Mouse (Mus musculus) kidney, embryonic 14.5 days (tissue): ENCODE results near the gene Snx29. TPM values are rescaled to one million over a fixed set of nuclear protein-coding genes. Genes with fewer than 3 reads are reported as not detected.
"Not testable (repeated sequence)": the region's sequence is repeated elsewhere in the genome, so short reads cannot be mapped to it uniquely, and the experiment has no call there.

Experiments used
- ATAC-seq: fragments of 200-750 bp; cut with Nextera tagmentation; 2 replicates; pipeline ENCODE4 v1.8.0; 2017; ENCODE audit warnings: moderate number of reproducible peaks, mild to moderate bottlenecking, moderate TSS enrichment, moderate library complexity; ENCODE audit not compliant: low FRiP score, low TSS enrichment
- H3K27ac ChIP-seq: fragments of 300-500 bp; sonication (generic); 2 replicates; pipeline ENCODE4 v1.5.1; 2014; ENCODE audit warnings: low read depth, mild to moderate bottlenecking, low read length, moderate library complexity, mixed read lengths
- H3K27me3 ChIP-seq: fragments of 300-500 bp; sonication (generic); 2 replicates; pipeline ENCODE4 v1.6.1; 2014; ENCODE audit warnings: mild to moderate bottlenecking, low read length; ENCODE audit not compliant: control insufficient read depth, insufficient read depth
- H3K36me3 ChIP-seq: fragments of 300-500 bp; sonication (generic); 2 replicates; pipeline ENCODE4 v1.6.1; 2014; ENCODE audit warnings: low read length, mixed read lengths; ENCODE audit not compliant: control insufficient read depth, insufficient read depth
- H3K4me1 ChIP-seq: fragments of 300-500 bp; sonication (generic); 2 replicates; pipeline ENCODE4 v1.6.1; 2014; ENCODE audit warnings: low read length, mixed read lengths; ENCODE audit not compliant: control insufficient read depth, insufficient read depth
- H3K4me2 ChIP-seq: fragments of 300-500 bp; sonication (generic); replicated peaks from 2 replicates; pipeline ENCODE4 v1.6.1; 2014; ENCODE audit warnings: low read depth, mild to moderate bottlenecking, low read length
- H3K4me3 ChIP-seq: fragments of 300-500 bp; sonication (generic); 2 replicates; pipeline ENCODE4 v1.5.1; 2014; ENCODE audit warnings: mild to moderate bottlenecking, low read length
- H3K9ac ChIP-seq: fragments of 300-500 bp; sonication (generic); 2 replicates; pipeline ENCODE4 v1.6.1; 2014; ENCODE audit warnings: low read depth, mild to moderate bottlenecking, low read length, moderate library complexity
- H3K9me3 ChIP-seq: fragments of 300-500 bp; sonication (generic); 2 replicates; pipeline ENCODE4 v1.6.1; 2016; ENCODE audit warnings: low read length; ENCODE audit not compliant: control insufficient read depth
- WGBS: fragments of 180-500 bp; shearing (Covaris S2); extraction: QIAGEN DNeasy Blood & Tissue Kit; methylation state at CpG from one replicate; pipeline ENCODE4 v1.1.7; 2014; 5-methylcytosine and 5-hydroxymethylcytosine counted together
- polyA plus RNA-seq: library from polyadenylated mRNA; unstranded; fragments of >200 nt; fragmentation: Nextera tagmentation; extraction: Ambion mirVana; gene quantifications from 2 replicates; pipeline ENCODE4 v1.2.1, GENCODE M21; 2014

Gene Snx29
- polyA plus RNA-seq, 1 experiment from 2014 or later, result 17.7 TPM

DNA sequence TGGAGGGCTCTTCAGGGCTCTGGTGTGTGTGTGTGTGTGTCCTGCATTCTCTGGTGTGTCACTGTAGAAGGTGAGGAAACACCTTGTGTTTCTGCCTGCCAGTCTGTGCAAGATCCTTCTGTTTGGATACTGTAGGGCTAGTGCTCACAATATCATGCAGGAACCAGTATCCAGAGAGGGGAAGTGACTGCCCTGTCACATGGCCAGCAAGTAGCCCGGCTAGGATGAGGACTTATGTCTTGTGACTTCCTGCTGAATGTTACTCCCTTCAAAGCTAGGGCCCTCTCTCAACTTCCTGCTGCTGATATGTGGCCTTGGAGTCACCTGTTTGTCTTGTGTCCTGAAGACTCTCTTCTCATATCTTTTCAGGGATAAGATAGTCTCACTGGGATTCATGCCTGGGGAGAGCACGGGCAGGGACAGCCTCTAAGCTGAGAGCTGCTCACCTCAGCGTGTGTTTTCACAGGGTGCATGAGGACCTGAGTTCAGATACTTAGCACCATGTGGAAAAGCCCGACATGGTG lies 20.6 kb downstream of the Snx29 start:
- Histone ChIP-seq H3K9me3 (no peaks in the 10 kb centered on the region), H3K9ac (no peak overlapping the region), H3K36me3 (no peaks in the 10 kb centered on the region), H3K27ac (no peak overlapping the region), H3K4me1 (no peaks in the 10 kb centered on the region), H3K4me3 (no peak overlapping the region), H3K4me2 (no peak overlapping the region), H3K27me3 (no peaks in the 10 kb centered on the region)
- WGBS, result 75% methylated on average over 4 of the region's 4 CpGs
- ATAC-seq, result no peak

DNA sequence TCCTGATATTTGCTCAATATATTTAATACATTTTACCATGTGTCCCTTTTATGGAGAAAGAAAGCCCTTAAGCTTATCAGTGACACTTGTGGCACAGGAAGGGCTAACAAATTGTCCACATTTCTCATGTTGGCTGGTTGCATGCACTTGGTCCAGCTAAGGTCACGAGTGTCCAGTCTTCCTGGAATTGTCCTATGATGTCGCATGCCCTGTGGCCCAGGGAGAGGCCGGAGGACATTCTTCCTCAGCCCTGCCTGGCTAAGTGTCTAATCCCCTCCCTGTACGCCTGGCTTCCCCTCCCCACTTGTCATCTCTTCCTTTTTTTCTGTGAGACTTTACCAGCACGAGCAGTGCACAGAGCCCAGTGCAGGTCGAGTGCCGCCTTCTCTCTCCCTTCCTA lies 29.2 kb downstream of the Snx29 start:
- no peak overlapping the region for H3K27ac ChIP-seq
- ATAC-seq, result no peak
- no peaks in the 10 kb centered on the region; the same call in 1 of the 2 replicates for H3K36me3 ChIP-seq
- H3K4me2 ChIP-seq, result no peak overlapping the region
- no peaks in the 10 kb centered on the region for H3K9me3 ChIP-seq
- no peak overlapping the region for H3K9ac ChIP-seq
- H3K4me1 ChIP-seq, result no peaks in the 10 kb centered on the region
- H3K27me3 ChIP-seq, result no peaks in the 10 kb centered on the region
- H3K4me3 ChIP-seq, result no peak overlapping the region
- 62% methylated on average over 7 of the region's 7 CpGs for WGBS

DNA sequence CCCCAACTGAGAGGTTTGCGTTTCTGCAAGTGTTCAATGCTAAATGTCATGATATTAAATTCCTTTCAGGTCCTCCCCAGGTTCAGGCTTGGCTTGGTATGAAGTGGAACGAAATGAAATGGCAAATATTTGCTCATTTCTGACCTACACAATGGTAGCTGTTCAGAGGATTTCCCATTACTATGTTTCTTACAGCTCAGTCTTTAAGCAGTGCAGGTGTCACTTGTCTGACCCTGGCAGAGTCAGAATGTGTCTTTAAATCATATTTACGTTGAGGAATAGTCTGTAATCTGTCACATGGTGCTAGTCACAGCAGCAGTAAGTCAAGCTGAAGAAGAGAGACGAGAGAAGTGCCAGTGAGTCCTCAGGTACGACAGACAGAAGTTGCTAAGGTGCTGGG lies 36.5 kb downstream of the Snx29 start:
- ATAC-seq, result no peak

DNA sequence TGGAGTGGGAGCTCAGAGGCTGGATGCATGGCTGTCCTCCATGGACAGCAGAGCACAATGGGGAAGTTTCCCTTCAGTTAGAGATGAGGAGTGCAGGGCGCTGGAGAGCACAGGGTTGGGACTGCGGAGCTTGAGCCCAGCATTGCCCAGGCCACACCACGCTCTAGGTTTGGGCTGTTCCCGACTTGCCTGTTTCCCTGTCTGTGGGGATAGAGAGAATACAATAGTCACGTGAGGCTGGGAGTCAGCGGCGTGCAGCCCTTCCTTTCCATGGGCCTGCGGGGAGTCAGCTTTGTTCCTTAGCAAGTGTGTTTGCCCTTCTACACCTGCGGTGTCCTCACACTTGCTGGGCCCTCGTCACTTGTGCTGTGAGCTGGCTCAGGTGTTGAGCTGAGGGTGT lies 37.2 kb downstream of the Snx29 start:
- 49% methylated on average over 10 of the region's 10 CpGs for WGBS
- H3K4me3 ChIP-seq, result no peak overlapping the region

More for the DNA sequence above, 36.5 kb downstream of the Snx29 start:
- WGBS, result 67% methylated on average over 5 of the region's 5 CpGs
- H3K27me3 ChIP-seq, result no peaks in the 10 kb centered on the region
- no peaks in the 10 kb centered on the region for H3K36me3 ChIP-seq
- H3K4me2 ChIP-seq, result no peak overlapping the region
- H3K9ac ChIP-seq, result no peak overlapping the region
- H3K4me3 ChIP-seq, result no peak overlapping the region
- no peaks in the 10 kb centered on the region for H3K9me3 ChIP-seq
- H3K27ac ChIP-seq, result no peak overlapping the region
- no peaks in the 10 kb centered on the region for H3K4me1 ChIP-seq

DNA sequence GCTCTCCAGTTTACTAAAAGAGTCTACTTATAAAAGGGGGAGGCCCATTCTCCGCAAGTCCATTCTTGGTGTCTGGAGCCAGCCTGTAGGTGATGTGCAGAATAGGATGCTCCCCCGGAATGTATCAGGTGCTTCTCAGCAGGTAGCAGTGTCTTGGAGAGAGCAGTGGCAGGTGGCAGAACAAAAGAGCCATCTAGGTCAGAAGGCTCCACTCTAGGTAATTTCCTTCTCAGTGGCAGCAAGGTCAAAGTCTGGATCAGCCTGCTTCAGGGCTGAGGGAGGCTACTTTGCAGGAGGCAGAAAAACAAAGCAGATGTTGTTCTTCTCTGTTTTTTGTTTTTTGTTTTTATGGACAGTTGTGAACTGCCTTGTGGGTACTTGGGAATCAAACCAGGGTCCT lies 37.9 kb downstream of the Snx29 start:
- H3K9ac ChIP-seq, H3K36me3 ChIP-seq, H3K4me2 ChIP-seq, H3K4me3 ChIP-seq, H3K4me1 ChIP-seq, H3K9me3 ChIP-seq, H3K27ac ChIP-seq, ATAC-seq, H3K27me3 ChIP-seq: not testable (repeated sequence)
- 93% methylated on average over 2 of the region's 2 CpGs for WGBS

More for the DNA sequence above, 37.2 kb downstream of the Snx29 start:
- no peak overlapping the region for H3K27ac ChIP-seq
- no peaks in the 10 kb centered on the region for H3K27me3 ChIP-seq
- no peaks in the 10 kb centered on the region for H3K9me3 ChIP-seq
- no peak overlapping the region for H3K9ac ChIP-seq
- no peak for ATAC-seq
- H3K36me3 ChIP-seq, result no peaks in the 10 kb centered on the region
- H3K4me1 ChIP-seq, result no peaks in the 10 kb centered on the region
- H3K4me2 ChIP-seq, result no peak overlapping the region

DNA sequence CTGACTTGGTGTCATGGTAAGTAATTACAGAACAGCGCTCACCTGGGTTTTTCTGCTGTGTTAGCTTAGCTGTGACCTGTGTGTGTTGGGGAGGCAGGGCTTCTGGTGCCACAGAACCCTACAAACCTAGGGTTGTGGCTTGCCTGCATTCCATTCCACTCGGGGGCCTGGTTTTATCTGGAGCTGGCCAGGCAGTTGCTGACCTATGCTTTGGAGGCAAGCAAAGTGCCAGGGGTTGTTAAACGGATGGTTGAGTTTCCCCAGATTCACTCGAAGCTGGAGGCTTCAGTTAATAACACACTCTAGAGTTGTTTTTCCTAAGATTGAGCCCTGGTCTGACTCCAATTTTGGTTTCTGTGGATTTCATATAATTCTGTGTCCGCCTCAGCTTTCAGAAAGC lies 42.9 kb downstream of the Snx29 start:
- Histone ChIP-seq H3K4me1 (peaks cover 6% of the 10 kb centered on the region; the same call in 1 of the 2 replicates), H3K36me3 (peaks cover 2% of the 10 kb centered on the region; the same call in 1 of the 2 replicates), H3K9ac (no peak overlapping the region), H3K4me3 (no peak overlapping the region), H3K4me2 (no peak overlapping the region), H3K27me3 (no peaks in the 10 kb centered on the region), H3K27ac (peak overlapping the region; percentile 21; the same call in 1 of the 2 replicates), H3K9me3 (no peaks in the 10 kb centered on the region)
- WGBS, result 34% methylated on average over 5 of the region's 5 CpGs
- ATAC-seq, result peak; percentile 79; the same call in 1 of the 2 replicates

DNA sequence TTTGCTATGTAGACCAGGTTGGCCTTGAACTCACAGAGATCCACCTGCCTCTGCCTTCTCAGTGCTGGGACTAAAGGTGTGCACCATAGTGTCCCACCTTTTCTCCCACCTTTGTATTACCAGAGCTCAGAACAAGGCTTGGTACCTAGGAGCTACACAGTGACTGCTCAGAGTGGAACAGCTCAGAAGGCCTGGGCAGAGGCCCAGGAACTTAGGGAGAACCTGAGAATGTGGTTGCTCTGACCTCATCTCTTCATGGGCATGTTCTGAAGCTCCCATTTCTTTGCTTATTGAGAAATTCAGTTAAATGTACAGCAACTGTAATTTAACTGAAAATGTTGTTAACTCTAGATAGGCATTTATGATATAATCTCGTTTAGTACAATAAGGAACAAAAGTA lies 44.1 kb downstream of the Snx29 start:
- peaks cover 6% of the 10 kb centered on the region; the same call in 1 of the 2 replicates for H3K4me1 ChIP-seq
- no peak overlapping the region for H3K27ac ChIP-seq
- 73% methylated on average over 1 of the region's 1 CpGs for WGBS
- H3K27me3 ChIP-seq, result no peaks in the 10 kb centered on the region
- H3K36me3 ChIP-seq, result peaks cover 2% of the 10 kb centered on the region; the same call in 1 of the 2 replicates
- no peak overlapping the region for H3K4me2 ChIP-seq
- H3K4me3 ChIP-seq, result no peak overlapping the region
- ATAC-seq, result no peak
- no peak overlapping the region for H3K9ac ChIP-seq
- H3K9me3 ChIP-seq, result no peaks in the 10 kb centered on the region

DNA sequence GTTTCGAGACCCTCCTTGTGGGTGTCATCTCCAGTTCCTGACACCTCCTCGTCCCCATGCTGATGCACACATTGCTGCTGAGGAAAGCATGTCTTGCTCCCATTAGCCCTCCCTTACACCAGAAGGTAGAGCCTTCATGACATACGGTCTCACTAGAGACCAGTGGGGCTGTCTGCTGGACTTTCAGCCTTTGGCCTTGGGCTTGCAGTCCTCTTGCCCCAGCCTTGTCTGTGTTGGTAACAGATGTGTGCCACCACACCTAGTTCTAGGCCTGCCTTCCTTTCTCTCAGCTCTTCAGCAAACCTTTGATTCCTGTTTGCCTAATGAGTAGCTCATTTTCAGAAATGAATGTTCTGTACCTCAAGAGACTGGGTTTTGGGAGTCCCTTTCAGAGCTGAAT lies 45.7 kb downstream of the Snx29 start:
- no peak for ATAC-seq
- no peak overlapping the region for H3K4me2 ChIP-seq
- no peak overlapping the region for H3K27ac ChIP-seq
- WGBS, result 89% methylated on average over 3 of the region's 3 CpGs
- no peaks in the 10 kb centered on the region for H3K27me3 ChIP-seq
- H3K36me3 ChIP-seq, result peaks cover 2% of the 10 kb centered on the region; the same call in 1 of the 2 replicates
- no peaks in the 10 kb centered on the region for H3K9me3 ChIP-seq
- peaks cover 6% of the 10 kb centered on the region; the same call in 1 of the 2 replicates for H3K4me1 ChIP-seq
- no peak overlapping the region for H3K9ac ChIP-seq
- no peak overlapping the region for H3K4me3 ChIP-seq

DNA sequence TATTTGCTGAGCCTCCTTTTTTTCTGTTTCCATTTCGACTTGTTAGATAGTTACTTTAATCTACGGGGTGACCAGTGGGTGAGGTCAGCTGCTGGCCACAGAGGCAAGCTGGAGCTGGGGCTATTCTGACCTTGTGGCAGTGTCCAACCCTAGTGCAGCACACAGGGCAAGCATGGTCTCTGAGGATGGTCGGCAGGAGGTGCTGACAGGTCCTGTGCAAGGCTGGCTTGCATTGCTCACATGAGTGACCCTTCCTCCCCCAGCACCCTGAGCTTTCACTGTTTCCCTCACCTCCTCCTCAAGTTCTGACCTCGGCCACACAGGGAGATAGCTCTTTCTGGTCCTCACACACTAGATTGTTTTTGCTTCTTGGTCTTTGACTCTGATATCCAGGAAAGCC lies 46.5 kb downstream of the Snx29 start:
- Histone ChIP-seq H3K4me2 (no peak overlapping the region), H3K4me3 (no peak overlapping the region), H3K27me3 (no peaks in the 10 kb centered on the region), H3K27ac (0 out of 2 replicates have a peak overlapping the region, but pooled peaks have one; percentile 47), H3K36me3 (peaks cover 2% of the 10 kb centered on the region; the same call in 1 of the 2 replicates), H3K9ac (no peak overlapping the region), H3K4me1 (peaks cover 6% of the 10 kb centered on the region; the same call in 1 of the 2 replicates), H3K9me3 (no peaks in the 10 kb centered on the region)
- ATAC-seq, result no peak
- WGBS, result 41% methylated on average over 4 of the region's 4 CpGs
